Mouse (Mus musculus) activated CD4-positive, CD25-positive, alpha-beta regulatory T cell, adult 4 months (primary cell): Measurements from ENCODE around the gene C130032M10Rik. TPM values are rescaled to one million over a fixed set of nuclear protein-coding genes. Genes with fewer than 3 reads are reported as not detected.

Experiments
- ATAC-seq: one replicate; pipeline ENCODE4 v1.8.0; 2017
- polyA plus RNA-seq, 2 experiments: library from polyadenylated mRNA; unstranded; fragments of 100-300 nt; shearing (Covaris generic); gene quantifications; one replicate each; pipeline ENCODE4 v1.2.1; 2017

The C130032M10Rik gene
- polyA plus RNA-seq: not detected

- ATAC-seq: no peak
Measured at GRCm38 (mm10) chr9:114515364-114515763, at the start of gene C130032M10Rik. C130032M10Rik (plus strand) TSS chr9:114515697.

GRCm38 (mm10) chr9:114466871-114467270 is 48.6 kb upstream of the C130032M10Rik start:
- ATAC-seq: no peak

GRCm38 (mm10) chr9:114468217-114468616 is 47.3 kb upstream of the C130032M10Rik start:
- ATAC-seq: no peak

DNA sequence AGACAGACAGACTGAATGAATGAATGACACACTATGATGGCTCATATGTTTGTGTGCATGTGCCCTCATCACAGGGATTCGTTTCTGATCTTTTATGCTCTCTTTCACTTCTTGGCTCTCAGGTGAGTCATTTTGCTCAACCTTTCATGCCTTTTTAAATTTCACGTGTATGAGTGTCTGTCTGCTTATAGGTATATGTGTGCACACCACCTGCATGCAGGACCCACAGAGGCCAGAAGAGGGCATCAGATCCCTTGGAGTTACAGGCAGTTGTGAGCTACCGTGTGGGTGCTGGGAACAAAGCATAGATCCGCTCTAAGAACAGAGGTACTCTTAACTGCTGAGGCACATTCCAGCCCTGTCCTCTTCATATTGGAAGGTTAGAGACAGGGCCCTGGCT is 46.8 kb upstream of the C130032M10Rik start:
- no peak for ATAC-seq

DNA sequence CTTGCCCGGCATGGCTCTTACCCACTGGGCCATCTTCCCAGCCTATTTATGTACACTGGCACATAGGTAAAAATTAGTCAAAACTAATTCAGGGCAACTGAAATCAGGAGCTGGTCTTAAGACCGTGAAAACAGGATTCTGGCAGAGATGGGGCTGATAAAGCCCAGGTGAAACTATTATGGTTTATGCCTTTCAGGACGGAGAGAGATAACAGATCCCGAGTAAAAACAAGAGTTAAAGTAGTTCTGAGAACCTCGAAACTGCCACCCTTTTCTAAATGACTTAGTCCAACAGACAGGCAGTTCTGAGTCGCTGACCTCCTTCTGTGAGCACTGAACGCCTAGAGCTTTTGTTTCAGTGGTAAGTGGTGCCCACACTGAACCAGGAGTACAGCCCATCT is 43.6 kb upstream of the C130032M10Rik start:
- ATAC-seq: no peak

GRCm38 (mm10) chr9:114477019-114477418 is 38.5 kb upstream of the C130032M10Rik start:
- peak; percentile 12 for ATAC-seq

GRCm38 (mm10) chr9:114480940-114481339 is 34.6 kb upstream of the C130032M10Rik start:
- peak; percentile 47 for ATAC-seq

- ATAC-seq: no peak
Measured at GRCm38 (mm10) chr9:114484771-114485170, 30.7 kb upstream of the C130032M10Rik start.

- no peak for ATAC-seq
Measured at GRCm38 (mm10) chr9:114486808-114487207, 28.7 kb upstream of the C130032M10Rik start.

GRCm38 (mm10) chr9:114487481-114488258 is 27.8 kb upstream of the C130032M10Rik start:
- ATAC-seq: peak; percentile 38

DNA sequence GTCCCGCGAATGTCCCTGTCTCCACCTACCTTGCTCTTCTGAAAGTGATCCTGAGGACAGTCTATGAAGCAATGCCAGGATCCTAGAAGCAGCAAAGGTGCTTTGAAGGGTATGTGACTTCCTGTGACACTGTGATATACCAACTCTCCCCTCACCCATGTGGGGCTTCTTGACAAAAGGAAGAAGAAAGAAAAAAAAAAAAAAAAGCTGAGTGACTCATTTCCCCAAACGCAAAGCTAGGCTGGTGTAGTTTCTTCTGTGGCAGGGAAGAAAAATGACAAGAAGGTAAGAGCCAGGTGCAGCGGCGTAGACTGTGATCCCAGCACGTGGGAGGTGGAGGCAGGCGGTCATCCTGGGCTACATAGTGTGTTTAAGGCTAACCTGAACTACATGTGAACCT is 19.0 kb upstream of the C130032M10Rik start:
- ATAC-seq: peak; percentile 83

DNA sequence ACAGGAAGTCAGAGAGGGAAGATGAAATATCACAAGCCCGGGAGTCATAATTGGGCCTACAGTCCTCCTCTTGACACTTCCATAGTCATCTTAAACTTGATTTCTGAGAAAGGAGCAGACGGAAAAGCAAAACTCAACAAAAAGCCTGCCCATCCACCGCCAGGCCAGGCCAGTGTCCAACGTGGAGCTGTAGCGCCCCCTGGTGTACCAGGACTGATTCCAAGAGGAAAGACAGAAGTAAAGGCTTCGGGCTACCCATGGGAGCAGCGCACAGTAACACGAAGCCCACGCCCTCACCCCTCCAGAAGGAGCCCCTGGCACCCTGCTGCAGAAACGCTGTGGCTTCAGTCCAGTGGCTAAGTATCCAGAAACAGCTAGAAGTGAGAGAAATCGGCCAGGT is 17.3 kb upstream of the C130032M10Rik start:
- ATAC-seq: peak; percentile 43

DNA sequence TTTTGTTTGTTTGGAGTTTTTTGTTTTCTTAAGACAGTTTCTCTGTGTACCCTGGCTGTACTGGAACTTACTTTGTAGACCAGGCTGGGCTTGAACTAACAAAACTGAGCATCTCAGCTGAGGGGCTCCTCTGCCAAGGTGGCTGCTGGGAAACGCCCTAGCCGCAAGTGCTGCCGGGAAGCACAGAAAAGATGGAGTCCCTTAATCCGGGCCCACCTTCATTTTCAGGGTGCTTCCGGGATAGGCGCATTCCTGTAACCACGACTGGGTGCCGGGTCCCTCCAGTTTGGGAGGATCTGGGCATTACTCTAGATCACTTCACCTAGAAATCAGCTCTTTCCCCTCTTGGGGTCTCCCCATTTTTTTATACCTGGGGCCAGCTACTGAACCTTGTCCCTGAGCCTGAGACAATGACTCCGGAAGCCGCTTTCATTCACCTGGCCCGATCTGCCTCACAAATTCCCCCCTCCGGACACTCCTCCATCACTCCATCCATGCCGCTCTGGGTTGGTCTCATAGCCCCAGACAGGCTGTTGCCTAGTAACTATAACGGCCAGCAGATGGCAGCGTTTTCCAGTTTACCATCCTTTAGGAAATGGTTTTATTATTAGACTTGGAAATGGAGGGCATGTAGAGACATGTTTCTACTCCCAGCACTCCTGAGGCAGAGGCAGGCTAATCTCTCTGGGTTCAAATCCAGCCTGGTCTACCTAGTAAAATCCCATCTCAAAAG is 15.5 kb upstream of the C130032M10Rik start:
- ATAC-seq: no peak

- ATAC-seq: no peak
Measured at GRCm38 (mm10) chr9:114501111-114501510, 14.4 kb upstream of the C130032M10Rik start.

DNA sequence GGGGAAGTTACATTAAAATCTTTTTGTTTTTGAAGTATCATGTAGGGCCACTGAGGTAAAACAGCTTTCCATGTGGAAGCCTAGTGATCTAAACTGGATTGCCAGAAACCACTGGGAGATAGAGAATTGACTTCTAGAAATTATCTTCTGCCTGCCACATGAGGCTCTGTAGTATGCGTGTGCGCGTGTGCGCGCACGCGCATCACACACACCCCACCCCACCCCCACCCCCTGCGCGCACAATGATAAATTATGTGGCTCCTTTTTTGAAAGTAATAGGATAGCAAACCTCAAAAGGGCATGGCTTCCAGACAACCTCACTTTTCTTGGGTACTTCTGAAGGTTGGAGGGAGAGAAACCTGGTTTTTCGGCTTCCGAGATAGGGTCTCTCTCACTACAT is 13.6 kb upstream of the C130032M10Rik start:
- ATAC-seq: no peak

GRCm38 (mm10) chr9:114502711-114503427 is 12.6 kb upstream of the C130032M10Rik start:
- no peak for ATAC-seq

DNA sequence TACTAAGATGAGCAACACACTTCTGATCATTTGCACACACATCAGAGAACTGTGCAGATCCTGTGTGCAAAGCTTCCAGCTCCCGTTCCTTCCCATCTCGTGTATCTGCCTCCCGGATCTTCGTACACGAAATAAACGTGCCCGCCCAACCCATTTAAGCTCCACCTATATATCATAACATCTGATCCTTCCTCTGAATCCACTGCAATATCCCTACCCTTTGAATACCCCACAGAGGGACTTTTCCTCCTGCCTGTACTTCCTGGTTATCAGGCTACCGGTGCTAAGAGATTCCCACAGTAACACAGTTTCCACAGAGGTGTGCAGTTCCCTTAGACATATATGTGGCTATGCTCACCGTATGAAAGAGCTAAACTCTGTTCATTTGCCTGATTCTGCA is 10.7 kb upstream of the C130032M10Rik start, which contains the start of gene Ccr4:
Ccr4 (minus strand) TSS at position 101 of the 400 bp plus-strand sequence.
- no peak for ATAC-seq

GRCm38 (mm10) chr9:114506564-114506963 is 8.9 kb upstream of the C130032M10Rik start:
- no peak for ATAC-seq

GRCm38 (mm10) chr9:114507421-114507820 is 8.1 kb upstream of the C130032M10Rik start:
- peak; percentile 53 for ATAC-seq

- ATAC-seq: peak; percentile 83
Measured at GRCm38 (mm10) chr9:114509785-114510184, 5.7 kb upstream of the C130032M10Rik start.

DNA sequence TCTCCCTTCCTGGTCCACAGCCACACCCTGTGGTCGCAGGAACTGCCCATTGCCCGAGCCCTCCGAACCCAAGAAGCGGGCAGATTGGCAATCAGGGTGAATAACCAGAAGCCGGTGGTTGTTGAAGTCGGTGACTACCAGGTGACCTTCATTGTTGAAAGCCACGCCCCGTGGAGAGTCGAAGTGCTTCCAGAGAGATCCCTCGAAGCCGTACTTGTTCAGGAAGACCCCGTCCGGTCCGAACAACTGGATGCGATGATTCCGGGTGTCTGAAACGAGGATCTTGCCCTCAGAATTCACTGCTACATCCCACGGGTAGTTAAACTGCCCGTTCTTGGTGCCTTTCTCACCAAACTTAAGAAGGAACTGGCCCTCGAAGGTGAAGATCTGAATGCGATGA is 2.7 kb upstream of the C130032M10Rik start:
- no peak for ATAC-seq

DNA sequence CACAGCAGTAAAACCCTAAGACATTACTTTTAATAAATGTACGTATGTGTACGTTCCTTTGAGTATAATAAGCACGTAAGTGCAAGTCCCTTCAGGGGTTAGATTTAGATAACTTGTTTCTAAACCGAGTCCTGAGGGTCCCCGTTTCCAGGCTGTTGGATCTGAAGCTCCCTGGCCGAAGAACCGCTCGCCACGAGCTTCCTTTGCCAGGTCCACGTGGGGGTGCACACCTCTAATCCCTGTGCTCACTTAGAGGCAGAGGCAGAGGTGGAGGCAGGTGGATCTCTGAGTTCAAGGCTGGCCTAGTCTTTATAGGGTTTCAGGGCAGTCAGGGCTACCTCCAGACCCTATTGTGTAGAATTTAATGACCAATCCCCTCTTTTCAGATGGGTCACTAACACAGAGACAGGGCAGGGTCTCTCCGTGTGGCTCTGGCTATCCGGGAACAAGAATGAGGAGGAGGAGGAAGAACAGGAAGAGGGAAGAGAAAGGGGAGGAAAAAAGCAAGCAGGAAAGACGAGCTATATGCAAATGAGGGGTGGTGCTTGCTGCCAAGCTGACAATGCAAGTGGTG is 2.5 kb downstream of the C130032M10Rik start:
- no peak for ATAC-seq
